Mouse (Mus musculus) mesoderm, embryonic 11.5 days (tissue): Measurements from ENCODE around the gene Dpp9.

Source experiments
- DNase-seq: peaks from one replicate; pipeline ENCODE4 v3.0.0-alpha.2; 2012; ENCODE audit warnings: low read depth, low spot score

Gene Dpp9

DNA sequence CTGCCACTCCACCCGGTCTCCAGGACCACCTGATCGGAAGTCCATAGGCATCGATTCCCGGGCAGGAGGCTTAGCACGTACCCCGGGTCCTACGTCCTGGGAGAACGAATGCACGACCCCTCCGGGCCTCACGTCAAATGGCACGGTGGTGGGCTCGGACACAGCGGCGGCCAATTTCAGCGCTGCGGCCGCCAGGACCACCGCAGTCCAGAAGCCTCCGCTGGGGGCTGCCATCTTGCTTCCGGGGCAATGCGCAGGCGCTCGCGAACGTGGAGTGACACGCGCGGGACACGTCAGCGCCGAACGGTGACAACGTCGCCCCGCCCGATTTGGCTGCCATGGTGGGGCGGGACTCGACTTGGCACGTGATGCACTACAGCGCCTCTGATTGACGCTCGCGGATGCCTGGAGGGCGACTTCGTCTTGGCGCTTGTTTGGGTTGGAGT is 35.0 kb downstream of the Dpp9 start, which contains the start of gene Mydgf:
Gene Mydgf (minus strand): TSS at position 263 of the 446 bp plus-strand sequence.
- peak; percentile 94 for DNase-seq

DNA sequence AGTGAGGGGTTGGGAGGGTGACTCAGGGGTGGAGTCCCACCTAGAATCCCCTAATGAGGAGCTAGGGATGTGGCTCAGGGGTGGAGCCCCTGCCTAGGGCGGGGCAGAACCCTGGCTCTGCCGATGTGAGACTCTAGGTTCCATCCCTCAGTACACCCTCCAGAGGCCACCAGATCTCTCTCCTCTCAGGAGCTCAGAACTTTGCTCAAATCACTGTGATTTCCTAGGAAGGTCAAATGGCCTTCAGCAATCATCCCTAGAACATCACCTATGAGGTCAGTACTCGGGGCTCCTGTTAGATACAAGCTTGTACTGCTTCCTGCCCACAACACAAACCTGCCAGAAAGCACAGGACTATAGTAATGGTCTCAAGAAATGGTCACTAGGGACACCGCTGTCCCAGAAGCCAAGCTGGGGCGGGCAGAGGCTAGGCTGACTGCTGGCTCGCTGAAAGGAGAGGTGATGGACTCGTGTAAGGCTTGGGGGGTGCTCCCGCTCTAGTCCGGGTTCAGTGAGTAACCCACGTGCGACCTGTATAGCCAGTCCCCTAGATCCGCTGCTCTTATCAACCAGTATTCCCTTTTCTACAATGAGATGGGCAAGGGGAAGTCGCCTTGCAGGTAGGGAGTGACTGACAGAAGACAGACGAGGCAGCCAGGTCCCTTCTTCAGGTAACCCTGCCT is 35.6 kb downstream of the Dpp9 start:
- no peak for DNase-seq

DNA sequence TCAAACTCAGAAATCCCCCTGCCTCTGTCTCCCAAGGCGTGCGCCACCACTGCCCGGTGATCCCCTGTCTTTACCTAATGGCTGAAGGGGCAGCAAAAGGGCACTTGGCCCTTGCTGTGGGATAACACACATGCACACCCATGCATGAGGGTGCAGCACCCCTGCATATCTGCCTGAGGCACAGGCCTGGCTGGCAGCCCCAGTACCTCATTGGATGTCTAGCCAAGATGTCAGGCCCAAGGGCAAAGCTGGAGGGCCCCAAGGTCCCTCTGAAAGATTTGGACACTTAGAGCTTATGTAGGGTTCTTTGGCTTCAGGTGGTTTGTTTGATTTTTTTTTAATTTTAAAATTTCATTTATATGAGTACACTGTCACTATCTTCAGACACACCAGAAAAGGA is 43.3 kb downstream of the Dpp9 start:
- DNase-seq: no peak

DNA sequence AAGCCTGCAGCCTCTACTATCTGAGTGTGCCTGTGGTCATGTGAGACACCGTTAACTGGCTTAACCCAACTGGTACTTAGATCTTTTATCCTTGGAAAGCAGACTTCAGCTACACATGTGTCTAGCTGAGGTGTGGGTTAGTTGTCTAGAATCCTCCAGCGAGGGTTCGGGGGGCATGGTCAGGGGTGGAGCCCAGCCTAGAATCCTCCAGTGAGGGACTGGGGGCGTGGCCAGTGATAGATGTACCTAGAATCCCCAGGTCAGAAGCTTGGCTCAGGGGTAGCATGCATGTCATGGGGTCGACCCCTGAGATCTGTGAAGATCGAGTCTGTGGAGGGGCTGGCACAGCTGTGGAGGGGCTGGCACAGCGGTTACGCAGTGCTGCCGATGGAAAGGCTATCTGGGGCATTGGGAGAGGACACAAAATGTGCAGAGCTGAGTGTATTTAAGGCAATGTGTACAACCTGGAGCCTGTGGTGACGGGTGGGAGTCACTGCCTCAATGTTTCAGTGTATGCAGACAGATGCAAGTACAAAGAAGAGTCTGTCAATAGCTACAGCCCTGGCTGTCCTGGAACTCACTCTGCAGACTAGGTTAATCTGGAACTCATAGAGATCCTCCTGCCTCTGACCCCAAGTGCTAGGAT is 45.2 kb downstream of the Dpp9 start:
- DNase-seq: no peak

DNA sequence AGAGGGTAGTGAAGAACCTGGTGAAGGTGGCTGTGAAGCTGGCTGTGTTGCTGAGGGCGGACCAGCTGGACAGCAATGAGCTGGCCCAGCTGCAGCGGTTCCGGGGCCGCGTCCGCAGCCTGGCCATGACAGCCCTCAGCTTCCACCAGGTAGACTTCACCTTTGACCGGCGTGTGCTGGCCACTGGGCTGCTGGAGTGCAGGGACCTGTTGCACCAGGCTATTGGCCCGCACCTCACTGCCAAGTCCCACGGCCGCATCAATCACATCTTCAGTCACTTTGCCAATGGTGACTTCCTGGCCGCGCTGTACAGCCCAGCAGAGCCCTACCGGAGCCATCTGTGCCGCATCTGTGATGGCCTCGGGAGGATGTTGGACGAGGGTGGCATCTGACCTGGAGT is 46.8 kb downstream of the Dpp9 start:
- DNase-seq: no peak

DNA sequence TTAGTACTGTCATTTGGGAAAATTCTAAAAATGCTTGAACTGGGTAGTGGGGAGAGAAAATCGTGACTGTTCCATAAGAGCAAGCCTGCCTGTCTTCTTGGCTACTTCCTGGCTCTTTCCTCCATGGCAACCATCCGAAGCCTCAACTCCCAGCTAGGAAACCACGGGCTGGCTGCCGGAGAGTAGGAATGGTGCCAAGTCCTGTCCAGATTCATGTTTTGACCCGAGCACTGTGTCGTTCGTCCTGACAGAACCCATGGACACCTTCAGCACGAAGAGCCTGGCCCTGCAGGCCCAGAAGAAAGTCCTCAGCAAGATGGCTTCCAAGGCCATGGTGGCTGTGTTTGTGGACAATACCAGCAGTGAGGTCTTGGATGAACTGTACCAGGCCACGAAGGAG is 47.2 kb downstream of the Dpp9 start:
- no peak for DNase-seq

DNA sequence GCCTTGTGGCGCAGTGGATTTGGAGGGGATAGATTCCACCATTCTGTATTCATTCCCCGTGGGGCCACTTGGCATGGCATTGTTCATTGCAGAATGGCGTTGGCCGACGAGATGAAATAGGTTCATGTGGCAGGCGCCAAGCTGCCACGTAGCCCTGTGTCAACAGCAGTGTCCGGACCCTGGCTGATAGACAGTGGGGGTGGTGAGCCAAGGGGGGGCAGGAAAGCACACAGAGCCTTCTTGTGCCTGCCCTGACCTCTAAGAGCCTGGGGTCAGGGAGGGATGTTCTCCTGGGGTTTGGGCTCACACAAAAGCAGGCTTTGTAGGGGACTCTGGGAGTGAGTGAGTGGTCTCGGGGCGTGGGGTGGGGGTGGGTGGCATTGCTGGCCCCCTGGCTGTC is 48.1 kb downstream of the Dpp9 start:
- DNase-seq: peak; percentile 50

DNA sequence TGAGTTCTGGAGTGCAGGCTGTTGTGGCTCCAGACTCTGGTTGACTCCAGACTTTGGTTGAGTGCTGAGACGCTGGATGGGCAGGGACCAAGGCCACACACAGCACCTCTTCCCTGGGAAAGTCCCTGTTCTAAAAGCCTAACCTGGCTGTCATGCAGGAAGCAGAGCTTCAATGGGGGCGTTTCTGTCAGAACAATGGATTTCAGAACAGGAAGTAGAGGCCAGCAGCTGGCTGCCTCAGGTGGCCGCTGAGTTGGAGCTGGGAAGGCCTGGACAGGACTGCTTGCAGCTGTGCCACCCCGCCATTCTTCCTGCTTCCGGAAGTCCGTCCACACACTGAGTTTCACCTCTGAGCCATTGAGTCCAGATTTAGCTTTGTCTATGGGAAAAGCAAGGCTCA is 48.9 kb downstream of the Dpp9 start:
- no peak for DNase-seq

DNA sequence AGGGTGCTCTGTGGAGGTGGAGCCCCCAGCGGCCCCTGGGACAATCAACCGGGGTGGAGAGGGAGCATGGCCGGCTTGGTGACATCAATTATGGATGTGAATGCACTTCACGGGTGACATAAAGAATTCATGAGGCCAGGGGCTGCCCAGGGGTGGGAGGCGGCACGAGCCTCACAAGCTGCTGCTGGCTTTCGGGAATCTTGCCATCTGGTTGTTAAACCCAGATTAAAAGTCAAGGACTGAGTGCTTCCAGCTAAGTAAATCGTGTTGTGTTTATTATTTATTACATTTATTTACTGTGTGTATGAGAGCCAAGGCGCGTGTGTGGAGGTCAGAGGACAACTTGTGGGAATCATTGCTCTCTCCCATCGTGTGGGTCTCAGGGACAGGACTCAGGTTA is 53.0 kb downstream of the Dpp9 start:
- no peak for DNase-seq

DNA sequence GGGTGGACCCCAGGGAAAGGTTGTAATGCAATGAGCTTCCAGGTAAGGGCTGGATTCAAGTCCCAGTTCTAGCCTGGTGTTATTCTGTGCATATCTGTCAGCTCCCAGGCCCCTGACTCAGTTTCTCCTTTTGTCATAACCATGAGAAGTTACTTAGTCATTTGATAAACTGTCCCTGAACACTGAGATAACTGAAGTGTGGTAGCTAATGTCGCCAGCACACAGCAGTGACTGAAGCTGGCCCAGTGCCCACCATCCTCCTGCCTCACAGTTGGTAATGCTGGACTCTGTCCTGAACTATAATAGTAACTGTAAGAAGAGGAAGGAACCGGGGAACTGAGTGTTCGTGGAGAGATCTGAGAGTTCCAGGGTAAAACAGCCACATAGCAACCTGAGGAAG is 54.2 kb downstream of the Dpp9 start:
- DNase-seq: no peak

DNA sequence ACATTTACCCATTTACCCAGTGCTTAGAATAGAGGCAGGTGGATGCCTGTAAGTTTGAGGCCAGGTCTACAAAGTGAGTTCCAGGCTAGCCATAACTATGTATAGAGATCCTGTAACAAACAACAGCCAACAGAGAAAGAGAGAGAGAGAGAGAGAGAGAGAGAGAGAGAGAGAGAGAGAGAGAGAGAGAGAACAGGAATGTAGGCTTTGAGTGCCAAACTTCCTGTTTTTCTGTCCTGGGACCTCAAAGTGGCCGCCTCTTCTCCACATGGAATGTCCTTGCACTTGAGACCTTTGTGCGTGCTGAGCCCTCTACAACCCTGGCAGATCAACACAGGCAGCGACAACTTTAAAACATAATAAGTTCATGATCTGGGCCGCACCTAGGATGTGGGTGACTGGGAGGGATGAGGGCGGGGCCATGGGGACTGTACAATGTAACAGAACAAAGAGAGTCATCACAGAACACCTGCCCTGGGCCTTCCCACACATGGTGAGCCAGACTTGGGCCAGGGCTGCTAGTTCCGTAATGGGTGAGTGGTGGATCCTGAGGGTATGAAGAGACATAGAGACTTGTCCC is 55.1 kb downstream of the Dpp9 start:
- no peak for DNase-seq

DNA sequence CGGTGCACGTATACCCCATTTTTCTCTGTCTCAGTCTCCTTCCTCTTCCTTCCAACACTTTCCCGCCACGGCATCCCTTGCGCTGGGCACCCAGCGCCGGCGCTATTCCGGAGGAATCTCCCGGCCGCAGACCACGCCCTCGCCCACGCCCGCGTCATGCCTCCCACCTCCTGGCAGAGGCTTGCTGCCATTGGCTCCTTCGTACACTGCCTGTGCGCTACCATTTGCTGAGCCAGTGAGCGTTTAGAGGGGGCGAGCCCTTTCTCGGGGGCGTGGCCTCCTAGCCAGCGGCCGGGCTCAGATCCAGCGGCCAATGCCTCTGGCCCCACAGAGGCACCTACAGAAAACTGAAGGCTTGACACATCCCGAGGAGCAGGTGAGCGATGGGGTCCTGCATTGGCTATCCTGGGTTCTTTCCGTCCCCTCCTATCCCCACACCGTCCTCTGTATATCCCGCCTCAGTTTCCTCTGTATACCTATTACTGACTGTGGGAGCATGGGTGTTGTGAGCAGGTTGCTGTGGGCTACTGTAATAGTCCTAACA is 56.4 kb downstream of the Dpp9 start, which contains the start of gene Tnfaip8l1:
Gene Tnfaip8l1 (plus strand): TSS at position 247 of the 544 bp plus-strand sequence.
- peak; percentile 94 for DNase-seq

DNA sequence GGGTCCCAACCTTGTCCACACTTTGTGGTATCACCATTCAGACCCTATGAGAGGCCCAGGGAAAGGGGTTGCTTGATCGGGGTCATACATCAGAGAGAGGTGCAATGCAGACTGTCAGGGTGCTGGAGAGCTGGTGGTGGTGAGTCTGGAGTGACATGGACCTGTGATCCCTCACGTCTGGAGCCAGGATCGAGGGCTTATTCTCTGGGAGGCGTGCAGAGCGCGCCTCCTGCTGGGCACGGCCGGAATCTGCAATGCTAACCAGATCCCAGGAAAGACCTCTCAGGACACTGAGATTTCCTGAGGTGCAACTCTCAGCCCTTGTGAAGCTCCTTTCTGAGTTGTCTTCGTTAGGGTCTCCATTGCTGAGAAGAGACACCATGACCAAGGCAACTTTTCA is 59.0 kb downstream of the Dpp9 start:
- DNase-seq: peak; percentile 85

DNA sequence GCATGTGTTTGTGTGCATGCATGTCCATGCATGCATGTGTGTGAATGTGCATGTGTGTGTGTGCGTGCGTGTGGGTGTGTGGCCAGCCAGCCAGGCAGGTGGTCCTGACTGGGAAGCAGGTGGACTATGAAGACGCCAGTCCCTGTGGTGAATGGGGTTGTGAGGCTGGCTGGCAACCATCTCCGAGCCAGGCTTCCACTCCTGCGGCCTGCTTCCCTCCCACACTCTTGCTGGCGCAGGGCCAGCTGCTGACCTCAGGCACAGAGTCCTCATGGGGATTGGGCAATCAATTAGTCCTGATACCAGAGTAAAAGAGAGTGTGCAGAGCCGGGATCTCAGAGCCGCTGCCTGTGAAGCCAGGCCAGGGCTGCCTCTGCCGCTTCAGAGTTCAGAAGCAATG is 65.1 kb downstream of the Dpp9 start:
- peak; percentile 87 for DNase-seq

DNA sequence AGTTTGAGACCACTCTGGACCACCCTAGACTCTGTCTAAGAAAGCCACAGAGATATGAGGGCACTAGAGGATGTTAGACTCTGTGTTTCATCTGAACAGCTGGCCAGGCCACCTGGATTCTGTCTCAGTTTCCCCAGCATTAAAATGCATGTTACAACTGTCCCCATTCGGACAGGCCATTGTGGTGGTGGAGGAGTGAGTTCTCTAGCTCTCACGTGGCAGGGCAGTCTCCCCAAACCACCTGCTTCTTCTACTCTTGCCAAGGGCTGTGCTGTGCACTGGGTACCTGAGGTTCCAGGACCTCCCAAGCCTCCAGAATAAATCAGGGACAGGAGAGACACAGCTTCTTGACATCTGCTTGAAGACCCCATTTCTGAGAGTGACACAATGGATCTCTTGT is 68.8 kb downstream of the Dpp9 start:
- no peak for DNase-seq

DNA sequence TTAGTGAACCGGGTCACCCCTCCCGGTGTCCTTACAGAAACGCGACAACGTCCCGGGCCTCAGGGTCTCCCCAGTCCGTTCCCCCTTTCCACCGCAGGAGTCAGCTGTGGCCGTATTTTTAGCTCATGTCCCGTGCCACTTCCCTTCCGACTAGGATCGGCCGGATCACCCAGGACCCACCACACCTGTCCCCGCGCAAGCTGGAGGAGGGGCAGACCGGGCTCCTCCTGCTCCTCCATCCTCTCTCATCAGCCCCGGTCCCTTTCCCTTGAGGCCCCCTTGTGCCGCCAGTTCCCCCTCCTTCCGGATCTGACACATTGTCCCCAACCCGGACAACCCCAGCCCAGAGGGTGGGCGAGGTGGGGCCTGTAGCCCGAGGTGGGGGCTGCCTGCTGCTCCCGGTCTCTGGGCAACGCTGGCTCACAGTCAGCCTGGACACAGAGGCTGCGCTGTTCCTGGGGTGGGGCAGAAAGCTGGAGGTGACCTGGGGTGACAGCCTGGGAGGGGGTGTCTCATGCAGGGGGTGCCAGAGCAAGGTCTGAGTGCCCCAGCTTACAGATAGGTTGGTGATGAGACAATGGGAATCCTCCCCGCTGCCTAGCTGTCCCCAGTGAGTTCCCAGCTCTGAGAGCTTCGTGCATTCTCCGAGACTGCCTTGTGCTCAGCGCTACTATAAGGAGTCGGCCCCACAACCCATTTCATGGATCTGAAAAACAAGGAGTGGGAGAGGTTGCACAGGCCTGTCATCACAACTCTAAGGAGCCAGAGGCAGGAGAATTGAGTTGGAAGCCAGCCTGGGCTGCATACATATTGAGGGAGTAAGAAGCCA is 69.7 kb downstream of the Dpp9 start:
- DNase-seq: no peak

DNA sequence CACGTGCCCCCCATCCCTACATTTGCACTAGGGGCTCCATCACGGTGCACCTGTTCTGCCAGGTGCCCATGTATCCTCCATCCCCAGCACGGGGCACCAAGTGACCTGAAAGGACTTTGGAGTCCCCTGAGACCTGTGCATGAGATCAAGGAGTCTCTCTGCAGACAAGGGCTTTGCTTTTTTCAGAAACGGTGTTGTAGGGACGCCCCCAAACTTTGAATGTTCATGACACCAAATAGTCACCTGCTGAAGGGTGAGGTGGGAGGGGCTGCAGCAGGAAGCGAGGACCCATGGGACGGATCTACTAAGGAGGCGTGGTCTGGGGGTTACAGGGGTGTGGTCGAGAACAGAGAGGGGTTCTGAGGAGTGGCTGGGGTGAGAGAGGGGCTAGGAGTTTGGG is 70.4 kb downstream of the Dpp9 start:
- no peak for DNase-seq

DNA sequence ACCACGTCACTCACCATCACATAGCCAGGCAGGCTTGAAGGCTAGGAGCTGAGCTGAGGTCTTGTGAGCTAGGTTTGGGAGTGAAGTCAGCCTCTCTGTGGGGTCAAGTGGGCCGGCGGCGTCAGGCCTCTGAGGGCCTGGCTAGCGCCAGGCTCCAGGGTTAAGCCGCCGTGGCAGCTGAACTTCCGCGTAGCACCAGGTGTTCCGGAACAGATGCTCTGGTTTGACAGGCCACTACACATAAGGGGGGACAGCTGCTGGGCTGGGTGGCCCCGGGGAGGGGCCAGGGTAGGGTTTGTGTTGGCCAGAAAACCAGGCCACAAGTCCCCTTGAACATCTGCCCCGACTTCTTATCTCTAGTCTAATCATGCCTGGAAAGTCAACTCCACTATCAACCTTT is 71.3 kb downstream of the Dpp9 start:
- DNase-seq: no peak

DNA sequence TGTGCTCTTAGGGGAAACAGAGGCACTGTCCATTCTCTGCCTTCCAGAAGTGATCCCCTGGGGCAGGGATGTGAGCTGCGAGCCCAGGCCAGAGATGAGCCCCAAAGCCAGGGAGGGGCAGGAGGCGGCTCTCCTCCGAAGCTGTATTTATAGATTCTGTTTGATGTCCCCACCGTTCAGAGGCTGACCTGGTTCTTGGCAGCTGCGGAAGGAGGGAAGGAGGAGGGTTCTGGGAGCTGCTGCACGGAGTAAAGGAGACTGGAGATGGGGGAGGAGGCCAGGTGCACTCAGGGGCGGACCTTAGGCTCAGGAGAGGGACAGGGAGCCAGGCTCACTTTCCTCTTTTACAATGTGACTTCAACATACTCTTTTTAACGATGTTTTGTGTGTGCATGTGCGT is 72.6 kb downstream of the Dpp9 start:
- no peak for DNase-seq

DNA sequence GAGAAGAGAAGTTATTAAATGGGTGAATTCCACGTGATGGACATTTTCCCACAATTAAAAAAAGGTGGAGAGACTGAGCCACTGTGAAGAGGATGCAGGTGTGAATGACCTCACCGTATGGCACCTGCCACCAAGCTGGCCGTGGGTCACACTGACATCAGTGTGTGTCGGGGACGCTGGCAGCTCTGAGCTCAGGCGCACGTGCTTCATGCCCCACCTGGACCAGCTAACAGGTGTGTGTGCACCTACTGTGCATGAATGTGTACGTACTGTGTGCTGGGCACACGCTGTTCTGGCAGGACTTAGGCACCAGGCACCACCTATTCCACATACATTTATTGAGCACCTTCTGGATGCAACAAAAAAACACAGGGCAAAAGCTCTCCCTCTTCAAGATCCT is 74.2 kb downstream of the Dpp9 start:
- no peak for DNase-seq

DNA sequence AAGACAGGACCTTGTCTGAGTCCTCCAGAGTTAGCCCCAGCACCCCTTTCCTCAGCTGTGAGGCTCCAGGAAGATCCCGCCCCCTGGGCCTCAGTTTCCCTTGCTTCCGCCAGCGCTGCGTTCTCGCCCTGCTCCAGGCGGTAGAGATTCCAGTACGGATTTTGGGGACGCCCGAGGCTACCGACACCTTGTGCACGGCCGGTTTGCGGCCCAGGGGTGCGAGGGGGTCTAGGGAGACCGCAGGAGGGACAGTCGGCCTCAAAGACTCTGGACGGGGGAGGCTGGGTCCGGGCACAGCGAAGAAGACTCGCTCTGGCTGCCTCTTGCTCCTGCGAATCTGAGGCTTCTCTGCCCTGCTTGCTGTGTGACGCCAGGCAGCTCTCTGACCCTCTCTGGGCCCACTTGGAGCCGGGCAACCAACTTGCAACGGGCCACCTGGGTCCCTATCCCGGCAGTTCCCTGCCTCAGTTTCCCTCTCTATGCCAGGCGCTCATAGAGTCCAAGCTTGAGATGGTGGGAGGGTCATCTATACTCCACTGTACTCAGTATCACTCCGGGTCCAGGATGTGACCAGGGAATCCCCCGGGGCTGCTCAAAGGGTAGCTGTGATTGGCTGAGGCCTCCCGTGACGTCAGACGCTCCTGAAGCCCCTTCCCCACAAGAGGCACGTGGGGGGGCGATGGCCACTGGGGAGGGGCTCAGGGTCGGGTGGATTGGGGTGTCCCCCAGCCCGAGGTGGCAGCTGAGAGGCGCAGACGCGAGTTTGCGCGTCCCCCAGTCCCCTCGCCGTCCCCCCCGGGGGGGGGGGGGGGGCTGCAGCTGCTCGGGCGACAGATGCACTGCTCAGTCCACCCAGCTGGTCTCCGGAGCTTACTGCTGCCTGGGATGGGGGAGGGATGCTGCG is 76.8 kb downstream of the Dpp9 start:
- DNase-seq: peak; percentile 67
